Mouse (Mus musculus) hindbrain, embryonic 14.5 days (tissue): ENCODE measurements around the gene Atp1b1. TPM values are rescaled to one million over a fixed set of nuclear protein-coding genes. Genes with fewer than 3 reads are reported as not detected.

Experiments
- ATAC-seq: fragments of 200-750 bp; cut with Nextera tagmentation; 2 replicates; pipeline ENCODE4 v1.8.0; 2017; ENCODE audit warnings: moderate number of reproducible peaks, mild to moderate bottlenecking, moderate TSS enrichment, moderate library complexity; ENCODE audit not compliant: low FRiP score
- DNase-seq: peaks from one replicate; pipeline ENCODE4 v3.0.0-alpha.2; 2015; ENCODE audit warnings: low spot score
- H3K27ac ChIP-seq: fragments of 300-500 bp; sonication (generic); 2 replicates; pipeline ENCODE4 v1.5.1; 2014; ENCODE audit warnings: mild to moderate bottlenecking, moderate library complexity
- H3K27me3 ChIP-seq: fragments of 300-500 bp; sonication (generic); 2 replicates; pipeline ENCODE4 v1.6.1; 2014; ENCODE audit warnings: mild to moderate bottlenecking, low read length, mixed read lengths; ENCODE audit not compliant: control insufficient read depth, insufficient read depth
- H3K36me3 ChIP-seq: fragments of 300-500 bp; sonication (generic); replicated peaks from 2 replicates; pipeline ENCODE4 v1.6.1; 2014; ENCODE audit not compliant: control insufficient read depth, insufficient read depth
- H3K4me1 ChIP-seq: fragments of 300-500 bp; sonication (generic); replicated peaks from 2 replicates; pipeline ENCODE4 v1.6.1; 2014; ENCODE audit warnings: antibody characterized with exemption, low read length, mixed read lengths; ENCODE audit not compliant: control insufficient read depth, insufficient read depth
- H3K4me2 ChIP-seq: fragments of 300-500 bp; sonication (generic); replicated peaks from 2 replicates; pipeline ENCODE4 v1.6.1; 2014; ENCODE audit warnings: mild to moderate bottlenecking, moderate library complexity
- H3K4me3 ChIP-seq: fragments of 300-500 bp; sonication (generic); replicated peaks from 2 replicates; pipeline ENCODE4 v1.5.1; 2014; ENCODE audit warnings: mild to moderate bottlenecking, low read length
- H3K9ac ChIP-seq: fragments of 300-500 bp; sonication (generic); 2 replicates; pipeline ENCODE4 v1.6.1; 2014
- H3K9me3 ChIP-seq: fragments of 300-500 bp; sonication (generic); 2 replicates; pipeline ENCODE4 v1.6.1; 2016; ENCODE audit warnings: low read length; ENCODE audit not compliant: control insufficient read depth
- WGBS: fragments of 180-500 bp; shearing (Covaris S2); extraction: QIAGEN DNeasy Blood & Tissue Kit; methylation state at CpG from one replicate; pipeline ENCODE4 v1.1.7; 2014; 5-methylcytosine and 5-hydroxymethylcytosine counted together
- polyA plus RNA-seq: library from polyadenylated mRNA; unstranded; fragments of >200 nt; fragmentation: Nextera tagmentation; extraction: Ambion mirVana; gene quantifications from 2 replicates; pipeline ENCODE4 v1.2.1, GENCODE M21; 2014

Gene Atp1b1
- polyA plus RNA-seq, 1 experiment from 2014 or later: 237 TPM

DNA sequence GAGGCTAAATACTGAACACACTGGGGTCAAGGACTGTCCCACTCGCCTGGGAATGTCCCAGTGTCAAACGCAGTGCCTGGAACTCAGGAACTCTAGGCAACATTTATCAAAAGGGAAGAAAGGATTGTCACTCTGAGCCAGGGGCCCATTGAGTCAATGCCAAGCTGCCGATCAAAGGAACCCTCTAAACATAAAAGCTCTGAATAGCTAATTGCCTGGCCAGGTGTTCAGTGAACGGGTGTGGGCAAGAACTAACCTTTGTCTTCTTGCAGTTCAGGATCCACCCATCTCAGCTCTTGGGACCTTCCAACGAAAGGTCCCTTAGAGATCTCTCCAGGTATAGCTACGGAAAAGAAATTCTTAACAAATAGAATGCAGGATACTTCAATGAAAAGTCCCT lies 12.8 kb upstream of the Atp1b1 start:
- Histone ChIP-seq H3K4me3 (no peak overlapping the region), H3K27ac (no peak overlapping the region), H3K9ac (no peak overlapping the region), H3K36me3 (no peaks in the 10 kb centered on the region), H3K4me1 (no peaks in the 10 kb centered on the region), H3K9me3 (no peaks in the 10 kb centered on the region), H3K4me2 (no peak overlapping the region), H3K27me3 (no peaks in the 10 kb centered on the region)
- 49% methylated on average over 6 of the region's 6 CpGs for WGBS
- ATAC-seq (no peak), DNase-seq (no peak)

DNA sequence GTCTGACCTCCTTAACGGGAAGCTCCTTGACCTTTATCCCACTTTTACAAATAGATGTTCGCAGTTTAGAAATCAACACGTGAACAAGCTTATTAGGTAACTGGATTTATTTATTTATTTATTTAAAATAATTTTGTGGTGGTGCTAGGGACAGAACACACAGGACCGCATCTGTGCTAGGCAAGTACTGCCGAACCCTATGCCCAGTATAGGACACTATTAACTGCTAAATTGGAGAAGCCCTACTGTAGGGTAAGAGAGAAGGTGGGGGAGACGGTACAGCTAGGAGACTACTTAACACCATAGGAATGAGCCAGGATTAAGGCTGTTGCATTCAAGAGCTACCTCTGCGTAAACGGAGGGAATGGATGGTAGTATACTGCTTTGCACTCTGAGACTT lies 10.2 kb upstream of the Atp1b1 start:
- Histone ChIP-seq H3K4me3 (no peak overlapping the region), H3K27me3 (no peaks in the 10 kb centered on the region), H3K4me1 (no peaks in the 10 kb centered on the region), H3K9me3 (no peaks in the 10 kb centered on the region), H3K4me2 (no peak overlapping the region), H3K36me3 (no peaks in the 10 kb centered on the region), H3K27ac (no peak overlapping the region), H3K9ac (no peak overlapping the region)
- DNase-seq: no peak
- WGBS: 92% methylated on average over 8 of the region's 8 CpGs
- no peak for ATAC-seq

DNA sequence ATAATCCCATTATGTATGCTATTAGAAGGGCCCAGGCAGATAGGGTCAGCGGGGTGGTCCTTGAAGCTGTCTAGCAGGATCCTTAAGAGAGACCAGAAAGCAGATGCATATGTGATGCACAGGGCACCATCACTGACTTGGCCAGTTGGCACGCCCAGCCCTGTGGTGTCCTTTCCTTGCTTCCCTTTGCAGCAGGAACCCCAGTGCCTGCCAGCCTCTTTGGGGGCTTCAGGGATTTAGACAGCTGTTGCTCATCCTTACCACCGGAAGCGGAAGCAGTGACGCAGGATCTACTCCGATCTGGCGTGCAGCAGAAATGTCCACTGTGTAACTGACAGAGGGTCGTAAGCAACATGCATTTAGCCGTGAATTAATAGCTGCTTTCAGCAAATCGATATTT lies 9.3 kb upstream of the Atp1b1 start:
- no peaks in the 10 kb centered on the region for H3K9me3 ChIP-seq
- H3K4me3 ChIP-seq: no peak overlapping the region
- no peaks in the 10 kb centered on the region for H3K4me1 ChIP-seq
- ATAC-seq (no peak), DNase-seq (no peak)
- H3K27ac ChIP-seq: no peak overlapping the region
- H3K27me3 ChIP-seq: no peaks in the 10 kb centered on the region
- no peak overlapping the region for H3K4me2 ChIP-seq
- WGBS: 97% methylated on average over 10 of the region's 10 CpGs
- no peaks in the 10 kb centered on the region for H3K36me3 ChIP-seq
- H3K9ac ChIP-seq: no peak overlapping the region

DNA sequence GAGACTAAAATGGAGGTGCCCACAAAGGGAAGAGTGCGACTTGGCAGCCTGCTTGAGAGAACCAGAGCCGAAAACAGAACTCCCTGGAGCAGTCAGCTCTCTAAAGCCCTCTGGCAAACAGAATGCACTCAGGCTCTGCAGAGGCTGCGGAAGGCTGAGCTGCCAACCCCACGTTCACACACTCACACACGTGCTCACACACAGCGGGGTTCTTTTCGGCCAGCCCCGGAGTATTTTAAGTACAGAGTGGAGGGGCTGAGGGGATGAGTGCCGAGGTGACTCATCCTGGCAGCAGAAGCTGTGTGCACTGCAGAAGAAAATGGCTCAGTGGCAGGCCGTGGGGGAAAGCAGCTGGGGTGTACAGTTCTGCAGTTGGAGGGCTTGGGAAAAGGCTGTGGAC lies 3.6 kb upstream of the Atp1b1 start:
- 28% methylated on average over 10 of the region's 10 CpGs for WGBS
- Histone ChIP-seq H3K4me3 (no peak overlapping the region), H3K4me2 (peak overlapping the region; percentile 13), H3K9ac (peak overlapping the region; percentile 13; the same call in 1 of the 2 replicates), H3K27ac (no peak overlapping the region), H3K9me3 (no peaks in the 10 kb centered on the region), H3K4me1 (peaks cover 26% of the 10 kb centered on the region), H3K27me3 (no peaks in the 10 kb centered on the region), H3K36me3 (no peaks in the 10 kb centered on the region)
- ATAC-seq (no peak), DNase-seq (no peak)

DNA sequence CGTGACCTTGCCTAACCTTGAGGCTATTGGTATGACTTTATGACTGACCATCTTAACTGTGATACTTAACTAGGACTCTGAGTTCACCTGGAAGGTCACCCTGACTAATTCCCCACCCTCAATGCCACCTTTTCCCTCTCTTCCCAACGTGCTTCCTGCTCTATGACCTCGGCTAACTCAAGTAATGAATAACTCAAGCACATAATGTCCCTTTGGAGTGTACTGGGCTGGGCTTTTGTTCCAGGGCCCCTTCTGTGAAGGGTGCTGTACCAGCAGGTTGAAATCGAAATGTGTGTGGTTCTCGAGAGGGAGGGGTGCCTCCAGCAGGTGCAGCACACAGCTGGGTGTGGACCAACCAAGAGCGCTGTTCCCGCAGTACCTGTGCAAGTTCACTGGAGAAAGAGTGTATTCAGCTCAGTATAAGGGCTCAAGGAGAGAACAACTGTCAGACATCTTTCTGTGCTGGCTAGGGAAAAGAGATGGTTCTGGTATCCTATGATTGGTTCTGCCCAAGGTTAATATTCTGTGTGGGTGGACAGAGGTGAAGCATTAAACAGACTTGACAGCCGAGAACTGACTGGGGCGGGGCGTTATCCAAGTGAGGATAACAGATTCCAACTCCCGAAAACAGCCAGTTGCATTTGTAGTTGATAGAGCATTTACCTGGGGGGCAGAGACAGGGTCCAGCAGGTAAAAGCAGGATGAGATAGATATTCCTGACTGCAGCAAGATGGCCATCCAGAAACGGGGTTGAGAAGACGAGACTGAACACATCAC lies 3.0 kb upstream of the Atp1b1 start:
- H3K4me3 ChIP-seq: no peak overlapping the region
- H3K27ac ChIP-seq: no peak overlapping the region
- 70% methylated on average over 13 of the region's 13 CpGs for WGBS
- peaks cover 29% of the 10 kb centered on the region for H3K4me1 ChIP-seq
- no peaks in the 10 kb centered on the region for H3K27me3 ChIP-seq
- no peak overlapping the region for H3K9ac ChIP-seq
- DNase-seq (no peak), ATAC-seq (no peak)
- H3K9me3 ChIP-seq: no peaks in the 10 kb centered on the region
- H3K36me3 ChIP-seq: no peaks in the 10 kb centered on the region
- peak overlapping the region; percentile 13; the same call in 1 of the 2 replicates for H3K4me2 ChIP-seq

DNA sequence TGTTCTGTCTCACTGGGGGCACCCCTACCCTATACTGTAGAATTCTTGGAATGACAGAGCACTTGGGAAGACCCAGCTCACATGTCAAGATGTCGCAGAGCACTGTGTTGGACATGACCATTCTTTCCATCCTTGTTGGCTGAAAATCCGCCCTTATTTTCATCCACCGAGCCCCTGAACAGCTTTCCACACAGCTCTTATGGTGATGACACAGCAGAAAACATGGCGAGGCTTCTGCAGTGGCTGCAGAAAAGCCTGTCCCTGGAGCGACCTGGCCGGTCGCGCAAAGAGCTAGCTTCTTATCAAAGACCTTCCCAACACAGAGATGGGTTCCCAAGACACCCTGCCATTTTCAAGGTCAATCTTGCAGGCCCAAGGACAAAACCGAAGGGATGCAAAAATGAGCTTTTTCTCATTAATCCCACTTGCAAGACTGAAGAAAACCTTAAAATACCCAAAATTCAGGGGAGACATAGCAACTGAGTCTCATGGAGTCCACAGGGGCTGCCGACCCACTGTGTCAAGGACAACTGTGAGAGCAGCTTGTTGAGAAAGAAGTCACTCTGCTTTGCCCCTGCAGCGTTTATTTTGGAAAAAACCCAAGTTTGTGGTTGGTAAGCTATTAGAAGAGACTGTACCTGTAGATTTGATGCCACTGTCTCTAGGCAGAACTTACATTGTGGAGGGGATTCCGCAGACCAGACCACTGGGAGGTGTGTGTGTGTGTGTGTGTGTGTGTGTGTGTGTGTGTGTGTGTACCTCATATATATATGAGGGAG lies 1.2 kb upstream of the Atp1b1 start:
- DNase-seq (no peak), ATAC-seq (no peak)
- Histone ChIP-seq H3K27me3 (no peaks in the 10 kb centered on the region), H3K4me3 (peak overlapping the region; percentile 87), H3K4me1 (peaks cover 39% of the 10 kb centered on the region), H3K36me3 (no peaks in the 10 kb centered on the region), H3K9me3 (no peaks in the 10 kb centered on the region), H3K4me2 (peak overlapping the region; percentile 82), H3K9ac (peak overlapping the region; percentile 92), H3K27ac (peak overlapping the region; percentile 97)
- 55% methylated on average over 12 of the region's 12 CpGs for WGBS

DNA sequence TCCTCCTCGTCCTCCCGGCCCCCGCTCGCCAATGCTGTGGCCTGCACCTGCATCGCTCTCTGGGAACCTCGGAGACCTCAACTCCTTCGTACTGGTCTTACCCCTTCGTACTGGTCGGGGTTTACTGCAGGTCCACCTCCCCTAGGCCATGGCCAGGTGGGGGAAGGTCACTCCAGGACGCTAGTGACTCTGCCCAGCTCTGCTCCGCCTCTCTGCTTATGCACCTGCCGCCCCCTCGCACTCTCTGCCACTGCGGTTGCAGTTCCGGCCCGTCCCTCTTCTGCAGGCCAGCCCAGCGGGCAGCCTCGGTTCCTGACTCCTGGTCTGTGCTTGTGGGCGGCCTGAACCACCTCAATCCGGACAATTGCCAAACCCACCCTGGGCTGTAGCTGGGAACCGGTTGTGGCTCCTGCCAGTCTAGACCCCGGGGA lies 481 bp upstream of the Atp1b1 start:
- Histone ChIP-seq H3K9me3 (no peaks in the 10 kb centered on the region), H3K4me1 (peaks cover 46% of the 10 kb centered on the region), H3K27ac (peak overlapping the region; percentile 97), H3K9ac (peak overlapping the region; percentile 92), H3K36me3 (peaks cover 2% of the 10 kb centered on the region; the same call in 1 of the 2 replicates), H3K4me2 (peak overlapping the region; percentile 82), H3K27me3 (no peaks in the 10 kb centered on the region), H3K4me3 (peak overlapping the region; percentile 87)
- no peak for DNase-seq
- ATAC-seq: no peak; the same call in 1 of the 2 replicates
- WGBS: 1% methylated on average over 21 of the region's 22 CpGs

DNA sequence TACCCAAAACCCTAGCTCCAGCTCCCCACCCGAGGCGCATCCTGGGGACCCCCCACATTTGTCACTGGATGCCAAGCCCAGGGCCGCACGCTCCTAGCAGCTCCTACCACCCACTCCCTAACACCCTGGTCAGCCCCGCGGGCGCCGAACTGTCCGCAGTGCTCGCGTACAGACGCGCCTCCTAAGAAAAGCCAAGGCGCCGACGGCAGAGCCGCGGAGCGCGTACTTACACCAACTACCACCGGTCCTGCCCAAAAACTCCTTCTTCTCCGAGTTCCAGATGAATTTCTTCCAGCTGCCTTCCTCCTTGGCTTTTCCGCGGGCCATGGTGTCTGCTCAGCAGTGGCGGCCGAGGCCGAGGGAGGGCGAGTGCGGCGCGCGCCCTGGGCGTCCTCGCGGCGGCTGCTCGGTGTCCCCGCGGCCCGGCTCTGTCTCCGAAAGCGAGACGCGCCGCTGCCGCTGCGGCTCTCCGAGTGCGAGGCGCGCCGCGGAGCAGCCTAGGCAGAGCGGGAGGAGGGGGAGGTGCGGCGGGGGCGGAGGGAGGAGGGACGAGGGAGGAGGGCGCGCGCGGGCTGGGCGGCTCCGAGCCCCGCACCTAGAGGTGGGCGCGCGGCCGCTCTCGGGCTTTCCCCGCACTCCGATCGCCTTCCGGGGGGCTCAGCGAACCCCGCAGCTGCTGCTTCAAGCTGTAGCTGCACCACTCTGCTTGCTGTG lies 467 bp downstream of the Atp1b1 start:
- WGBS: under 1% methylated on average over 61 of the region's 76 CpGs
- Histone ChIP-seq H3K36me3 (peaks cover 11% of the 10 kb centered on the region), H3K4me2 (peak overlapping the region; percentile 82), H3K9me3 (no peaks in the 10 kb centered on the region), H3K4me3 (peak overlapping the region; percentile 87), H3K27me3 (no peaks in the 10 kb centered on the region), H3K4me1 (peaks cover 46% of the 10 kb centered on the region), H3K27ac (peak overlapping the region; percentile 97), H3K9ac (peak overlapping the region; percentile 92)
- DNase-seq (peak; percentile 79), ATAC-seq (peak; percentile 91)

DNA sequence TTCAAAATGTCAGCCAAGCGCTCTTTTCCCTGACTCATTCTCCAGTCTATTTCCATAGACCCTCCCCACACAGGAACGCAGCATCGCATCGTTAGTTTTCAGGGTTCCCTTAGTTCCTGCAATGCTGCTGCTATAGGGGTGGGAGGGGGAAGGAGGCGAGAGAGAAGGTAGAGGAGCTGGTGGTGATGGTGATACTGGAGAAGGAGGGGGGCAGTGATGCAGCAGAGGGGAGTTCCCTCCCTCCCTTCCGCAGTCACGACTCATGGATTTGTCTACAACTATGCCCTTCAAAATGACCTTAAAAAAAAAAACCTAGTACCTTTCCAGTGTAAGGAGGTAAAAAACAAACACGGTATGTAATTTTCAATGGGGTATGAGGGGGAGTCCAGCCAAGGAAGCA lies 1.4 kb downstream of the Atp1b1 start:
- Histone ChIP-seq H3K36me3 (peaks cover 21% of the 10 kb centered on the region), H3K4me2 (peak overlapping the region; percentile 82), H3K9me3 (no peaks in the 10 kb centered on the region), H3K4me1 (peaks cover 46% of the 10 kb centered on the region), H3K27me3 (no peaks in the 10 kb centered on the region), H3K4me3 (peak overlapping the region; percentile 87), H3K27ac (peak overlapping the region; percentile 97), H3K9ac (peak overlapping the region; percentile 92)
- ATAC-seq: no peak
- no peak for DNase-seq
- 2% methylated on average over 8 of the region's 8 CpGs for WGBS
